Mouse (Mus musculus) neural tube, embryonic 12.5 days (tissue): Measurements from ENCODE around the gene Fzd4. TPM values are rescaled to one million over a fixed set of nuclear protein-coding genes. Genes with fewer than 3 reads are reported as not detected.

Experiments
- ATAC-seq: fragments of 200-750 bp; cut with Nextera tagmentation; 2 replicates; pipeline ENCODE4 v1.8.0; 2017; ENCODE audit warnings: low read depth, mild to moderate bottlenecking, moderate TSS enrichment, moderate library complexity; ENCODE audit not compliant: low FRiP score
- H3K27ac ChIP-seq: fragments of 300-500 bp; sonication (generic); 2 replicates; pipeline ENCODE4 v1.5.1; 2016
- H3K27me3 ChIP-seq: fragments of 300-500 bp; sonication (generic); replicated peaks from 2 replicates; pipeline ENCODE4 v1.6.1; 2016; ENCODE audit warnings: mild to moderate bottlenecking
- H3K36me3 ChIP-seq: fragments of 300-500 bp; sonication (generic); 2 replicates; pipeline ENCODE4 v1.6.1; 2016; ENCODE audit warnings: mild to moderate bottlenecking
- H3K4me1 ChIP-seq: fragments of 300-500 bp; sonication (generic); 2 replicates; pipeline ENCODE4 v1.6.1; 2016
- H3K4me2 ChIP-seq: fragments of 300-500 bp; sonication (generic); replicated peaks from 2 replicates; pipeline ENCODE4 v1.6.1; 2016; ENCODE audit warnings: mild to moderate bottlenecking
- H3K4me3 ChIP-seq: fragments of 300-500 bp; sonication (generic); 2 replicates; pipeline ENCODE4 v1.5.1; 2016
- H3K9ac ChIP-seq: fragments of 300-500 bp; sonication (generic); 2 replicates; pipeline ENCODE4 v1.6.1; 2016; ENCODE audit warnings: mild to moderate bottlenecking
- H3K9me3 ChIP-seq: fragments of 300-500 bp; sonication (generic); 2 replicates; pipeline ENCODE4 v1.6.1; 2016; ENCODE audit warnings: mild to moderate bottlenecking
- WGBS: fragments of 180-500 bp; shearing (Covaris S2); methylation state at CpG from one replicate; pipeline ENCODE4 v1.1.7; 2016; 5-methylcytosine and 5-hydroxymethylcytosine counted together
- polyA plus RNA-seq: library from polyadenylated mRNA; unstranded; fragments of >200 nt; fragmentation: Nextera tagmentation; extraction: Ambion mirVana; gene quantifications from 2 replicates; pipeline ENCODE4 v1.2.1, GENCODE M21; 2016

Fzd4 gene
- polyA plus RNA-seq, 1 experiment from 2014 or later, result 2.9 TPM

DNA sequence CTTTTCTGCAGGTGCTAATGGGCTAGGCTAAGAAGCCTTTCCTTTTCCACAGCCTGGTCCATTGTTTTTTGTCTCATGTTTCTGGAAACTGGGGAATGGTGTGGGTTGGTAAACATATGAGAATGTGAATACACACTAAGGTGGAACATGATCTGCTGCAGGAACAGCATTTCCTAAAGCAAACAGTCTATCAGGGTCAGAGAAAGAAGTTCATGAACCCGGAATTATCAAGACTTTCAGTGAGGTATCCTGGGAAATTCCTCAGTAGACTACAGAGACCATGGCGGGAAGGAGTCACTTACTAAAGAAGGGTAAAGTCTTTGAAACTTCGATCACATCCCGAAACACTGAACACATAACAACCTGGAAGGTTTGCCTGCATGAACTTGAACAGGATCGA lies 32.2 kb downstream of the Fzd4 start:
- no peak overlapping the region for H3K9ac ChIP-seq
- H3K27ac ChIP-seq, result no peak overlapping the region
- no peak overlapping the region for H3K4me2 ChIP-seq
- WGBS, result 86% methylated on average over 5 of the region's 5 CpGs
- H3K9me3 ChIP-seq, result no peaks in the 10 kb centered on the region
- no peaks in the 10 kb centered on the region for H3K27me3 ChIP-seq
- ATAC-seq, result no peak
- H3K4me3 ChIP-seq, result no peak overlapping the region
- no peaks in the 10 kb centered on the region for H3K4me1 ChIP-seq
- no peaks in the 10 kb centered on the region for H3K36me3 ChIP-seq

DNA sequence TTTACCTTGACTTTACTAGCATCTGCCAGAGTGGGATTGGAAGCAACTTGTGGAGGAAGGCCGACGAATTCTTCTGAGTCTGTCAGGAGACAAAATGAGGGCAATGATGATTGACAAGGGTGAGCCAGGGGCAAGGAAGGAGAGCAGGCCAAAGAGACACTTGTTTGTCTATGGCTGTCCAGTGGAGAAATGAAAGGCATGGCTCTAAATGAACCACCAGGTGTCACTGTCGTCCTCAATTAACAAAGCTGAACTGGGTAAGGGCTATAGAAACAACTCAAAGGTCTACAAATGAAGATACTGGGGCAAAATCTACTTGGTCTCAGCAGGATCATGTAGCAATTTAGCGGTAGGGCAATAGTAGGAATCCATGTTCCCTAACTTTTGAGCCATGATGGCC lies 33.4 kb downstream of the Fzd4 start:
- Histone ChIP-seq H3K4me2 (no peak overlapping the region), H3K9me3 (no peaks in the 10 kb centered on the region), H3K4me1 (no peaks in the 10 kb centered on the region), H3K4me3 (no peak overlapping the region), H3K9ac (no peak overlapping the region), H3K27me3 (no peaks in the 10 kb centered on the region), H3K36me3 (no peaks in the 10 kb centered on the region), H3K27ac (no peak overlapping the region)
- ATAC-seq, result no peak
- 50% methylated on average over 4 of the region's 4 CpGs for WGBS

DNA sequence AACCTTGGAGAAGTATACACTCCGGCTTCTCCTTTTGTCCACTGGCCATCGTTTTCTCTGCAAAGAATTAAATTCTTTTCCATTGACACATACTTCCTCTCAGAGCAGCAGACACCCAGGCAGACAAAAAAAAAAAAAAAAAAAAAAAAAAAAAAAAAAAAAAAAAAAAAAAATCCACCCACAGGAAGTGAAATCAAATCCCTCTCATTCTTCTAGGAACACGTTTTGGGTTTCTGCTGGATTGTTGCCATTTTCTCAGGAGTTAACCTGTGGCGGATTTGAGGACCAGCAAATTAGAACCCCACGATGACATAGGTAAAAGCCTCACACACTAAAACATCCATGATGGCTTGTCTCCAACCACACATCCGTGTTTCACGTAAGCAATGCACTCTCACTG lies 37.1 kb downstream of the Fzd4 start:
- WGBS, result 83% methylated on average over 7 of the region's 7 CpGs
- H3K27me3 ChIP-seq, result no peaks in the 10 kb centered on the region
- H3K4me1 ChIP-seq, result no peaks in the 10 kb centered on the region
- no peak overlapping the region for H3K9ac ChIP-seq
- no peaks in the 10 kb centered on the region for H3K9me3 ChIP-seq
- H3K36me3 ChIP-seq, result no peaks in the 10 kb centered on the region
- H3K27ac ChIP-seq, result no peak overlapping the region
- no peak for ATAC-seq
- no peak overlapping the region for H3K4me3 ChIP-seq
- no peak overlapping the region for H3K4me2 ChIP-seq

DNA sequence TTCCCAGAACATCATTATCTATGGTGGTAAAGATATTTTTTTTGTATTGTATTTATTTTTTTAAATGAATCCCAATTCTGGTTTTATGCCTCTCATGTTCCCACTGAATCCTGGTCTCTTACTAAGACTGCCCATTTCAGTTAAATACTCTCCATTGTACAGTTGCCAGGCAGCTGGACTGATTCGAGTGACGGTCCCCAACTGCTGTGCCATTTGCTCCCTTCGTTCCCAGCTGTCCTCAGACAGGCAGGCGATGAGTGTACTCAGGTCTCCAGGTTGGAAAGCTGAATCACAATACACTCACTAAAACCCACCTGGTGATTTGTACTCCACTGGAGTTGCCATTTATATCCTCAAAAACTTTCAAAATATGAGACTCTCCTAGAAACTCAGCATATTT lies 38.1 kb downstream of the Fzd4 start:
- no peaks in the 10 kb centered on the region for H3K36me3 ChIP-seq
- no peaks in the 10 kb centered on the region for H3K27me3 ChIP-seq
- ATAC-seq, result no peak
- H3K4me2 ChIP-seq, result no peak overlapping the region
- WGBS, result 74% methylated on average over 4 of the region's 4 CpGs
- H3K4me3 ChIP-seq, result no peak overlapping the region
- no peak overlapping the region for H3K27ac ChIP-seq
- no peaks in the 10 kb centered on the region for H3K9me3 ChIP-seq
- no peaks in the 10 kb centered on the region for H3K4me1 ChIP-seq
- no peak overlapping the region for H3K9ac ChIP-seq

DNA sequence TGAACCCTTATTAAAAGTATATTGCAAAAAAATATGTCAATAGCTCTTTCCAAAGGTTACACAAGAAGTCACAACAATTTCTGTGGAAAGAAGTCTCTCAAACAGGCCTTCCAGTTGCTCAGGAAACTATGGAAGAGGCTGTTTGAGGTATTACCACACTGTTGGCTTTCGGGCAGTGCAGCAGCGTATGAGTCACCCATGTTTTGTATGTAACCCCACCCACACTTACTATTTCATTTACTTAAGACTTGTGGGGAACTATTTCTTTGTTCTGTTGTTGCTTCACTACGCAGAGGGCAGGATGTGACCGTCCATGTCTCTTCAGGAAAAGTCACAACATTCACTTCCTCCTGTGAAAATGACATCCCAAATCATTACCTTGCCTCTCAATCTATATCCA lies 41.0 kb downstream of the Fzd4 start:
- Histone ChIP-seq H3K27me3 (no peaks in the 10 kb centered on the region), H3K4me1 (no peaks in the 10 kb centered on the region), H3K27ac (no peak overlapping the region), H3K9ac (no peak overlapping the region), H3K9me3 (no peaks in the 10 kb centered on the region), H3K4me2 (no peak overlapping the region), H3K36me3 (no peaks in the 10 kb centered on the region), H3K4me3 (no peak overlapping the region)
- ATAC-seq, result no peak
- WGBS, result 89% methylated on average over 4 of the region's 4 CpGs

DNA sequence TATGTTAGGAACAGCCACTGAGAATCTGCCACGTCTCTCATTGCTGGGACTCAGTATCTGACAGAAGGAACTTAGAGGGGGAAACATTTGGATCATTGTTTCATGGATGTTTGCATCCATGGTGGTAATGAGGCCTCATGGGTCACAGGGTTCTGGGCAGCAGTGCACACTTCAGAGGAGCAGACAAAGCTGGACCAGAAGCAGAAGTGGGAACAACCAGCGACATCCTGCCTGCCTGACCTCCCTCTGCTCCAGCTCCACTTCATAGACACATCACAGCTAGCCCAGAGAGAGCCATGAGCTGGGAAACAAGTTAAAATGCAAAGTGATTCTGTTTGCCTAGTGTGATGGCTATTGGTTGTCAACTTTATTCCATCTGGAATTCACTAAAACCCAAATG lies 46.2 kb downstream of the Fzd4 start:
- Histone ChIP-seq H3K27ac (no peak overlapping the region), H3K36me3 (no peaks in the 10 kb centered on the region), H3K4me3 (no peak overlapping the region), H3K4me2 (no peak overlapping the region), H3K4me1 (no peaks in the 10 kb centered on the region), H3K27me3 (no peaks in the 10 kb centered on the region), H3K9ac (no peak overlapping the region), H3K9me3 (no peaks in the 10 kb centered on the region)
- WGBS, result 71% methylated on average over 2 of the region's 2 CpGs
- ATAC-seq, result no peak

DNA sequence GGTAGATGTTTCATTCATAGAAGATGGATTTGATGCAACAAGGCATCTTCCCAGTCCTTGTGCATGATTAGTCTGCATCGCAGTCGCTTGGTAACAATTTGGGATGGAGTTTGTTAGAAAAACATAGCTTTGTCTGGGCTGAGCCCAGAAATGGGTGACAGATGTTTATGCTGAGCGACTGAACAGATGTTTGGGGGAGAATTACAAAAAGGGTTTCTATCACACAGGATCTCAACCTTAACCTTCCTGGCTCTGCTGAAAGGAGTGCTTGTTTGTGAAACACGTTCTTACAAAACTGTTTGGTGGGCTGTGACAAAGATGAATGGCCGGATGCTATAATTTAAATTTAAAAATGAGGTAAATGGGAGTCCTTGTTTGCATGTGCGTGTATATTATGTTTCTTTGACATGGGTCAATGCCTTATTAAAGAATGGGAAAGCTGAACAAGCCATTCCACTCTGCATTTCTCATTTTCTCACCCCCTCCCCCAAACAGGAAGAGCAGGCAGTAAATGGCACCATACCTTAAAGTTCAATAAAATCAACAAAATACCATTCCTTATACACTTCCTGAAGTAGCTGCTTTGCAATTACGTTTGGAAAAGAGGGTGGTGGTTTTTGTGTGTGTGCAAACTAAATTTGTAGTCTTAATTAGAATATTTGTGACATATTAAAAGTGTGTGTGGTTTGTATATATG lies 52.4 kb downstream of the Fzd4 start:
- no peak for ATAC-seq
- no peak overlapping the region for H3K4me3 ChIP-seq
- no peak overlapping the region for H3K27ac ChIP-seq
- no peak overlapping the region for H3K9ac ChIP-seq
- H3K4me1 ChIP-seq, result peaks cover 6% of the 10 kb centered on the region; the same call in 1 of the 2 replicates
- no peak overlapping the region for H3K4me2 ChIP-seq
- no peaks in the 10 kb centered on the region for H3K27me3 ChIP-seq
- WGBS, result 44% methylated on average over 7 of the region's 7 CpGs
- H3K36me3 ChIP-seq, result no peaks in the 10 kb centered on the region
- H3K9me3 ChIP-seq, result no peaks in the 10 kb centered on the region

DNA sequence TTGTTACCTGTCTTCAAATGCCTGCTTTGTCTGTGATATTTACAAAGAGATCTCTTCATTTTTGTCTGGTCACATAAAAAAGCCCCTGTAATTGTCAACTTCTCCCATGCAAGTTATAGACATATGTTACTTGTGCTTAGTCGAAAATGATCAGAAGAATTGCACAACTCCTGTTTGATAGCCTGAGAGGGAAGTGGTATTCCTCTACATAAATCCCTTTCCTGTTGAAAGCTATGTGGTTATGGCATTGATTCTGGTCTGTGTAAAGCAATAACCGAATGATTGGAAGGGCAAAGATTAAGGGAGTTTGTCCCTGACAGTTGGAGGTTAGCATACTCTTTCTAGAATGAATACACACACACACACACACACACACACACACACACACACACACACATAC lies 55.5 kb downstream of the Fzd4 start:
- H3K36me3 ChIP-seq, result no peaks in the 10 kb centered on the region
- no peak for ATAC-seq
- H3K4me3 ChIP-seq, result no peak overlapping the region
- H3K9me3 ChIP-seq, result no peaks in the 10 kb centered on the region
- no peak overlapping the region for H3K9ac ChIP-seq
- H3K4me1 ChIP-seq, result peaks cover 6% of the 10 kb centered on the region; the same call in 1 of the 2 replicates
- no peaks in the 10 kb centered on the region for H3K27me3 ChIP-seq
- H3K4me2 ChIP-seq, result no peak overlapping the region
- no peak overlapping the region for H3K27ac ChIP-seq
- WGBS, result 77% methylated on average over 2 of the region's 2 CpGs

DNA sequence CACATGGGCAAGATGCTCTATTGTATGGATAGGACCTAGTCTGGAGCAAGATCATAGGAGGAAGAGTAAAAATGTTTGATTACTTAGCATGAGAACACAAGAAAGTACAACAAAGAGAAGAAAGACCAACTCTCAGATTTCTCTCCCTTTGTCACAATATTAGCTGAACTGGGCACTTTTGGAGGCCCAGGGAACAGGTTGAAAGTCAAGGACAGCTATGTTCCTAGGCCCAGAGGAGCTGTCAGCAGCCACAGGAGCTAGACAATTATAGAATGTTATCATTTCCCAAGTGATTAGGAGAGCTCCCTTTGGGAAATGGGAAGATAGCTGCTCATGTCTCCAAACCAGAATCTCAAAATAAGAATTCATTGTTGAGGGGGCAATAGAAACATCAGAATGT lies 56.8 kb downstream of the Fzd4 start:
- Histone ChIP-seq H3K27ac (no peak overlapping the region), H3K4me2 (no peak overlapping the region), H3K9ac (no peak overlapping the region), H3K9me3 (no peaks in the 10 kb centered on the region), H3K27me3 (no peaks in the 10 kb centered on the region), H3K36me3 (no peaks in the 10 kb centered on the region), H3K4me1 (peaks cover 6% of the 10 kb centered on the region; the same call in 1 of the 2 replicates), H3K4me3 (no peak overlapping the region)
- no peak for ATAC-seq

DNA sequence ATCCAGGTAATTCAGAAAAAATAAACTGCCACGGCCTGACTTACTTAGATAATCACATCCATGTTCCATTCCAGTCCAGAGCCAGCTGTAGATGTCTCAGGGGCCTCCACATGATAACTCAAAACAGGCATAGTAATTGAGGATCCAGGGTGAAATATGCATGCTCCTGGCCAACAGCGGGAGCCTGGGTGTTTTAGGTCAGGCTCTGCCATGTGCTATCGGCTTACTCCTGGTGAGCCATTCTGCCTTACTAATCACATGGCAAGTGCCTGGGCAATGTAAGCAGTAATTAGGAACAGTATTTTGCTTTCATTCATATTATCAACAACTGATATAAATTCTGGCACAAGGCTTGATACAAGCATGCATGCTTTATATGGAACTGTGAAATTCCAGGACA lies 57.2 kb downstream of the Fzd4 start:
- Histone ChIP-seq H3K27ac (no peak overlapping the region), H3K27me3 (no peaks in the 10 kb centered on the region), H3K9me3 (no peaks in the 10 kb centered on the region), H3K4me2 (no peak overlapping the region), H3K4me3 (no peak overlapping the region), H3K4me1 (peaks cover 4% of the 10 kb centered on the region; the same call in 1 of the 2 replicates), H3K36me3 (no peaks in the 10 kb centered on the region), H3K9ac (no peak overlapping the region)
- ATAC-seq, result no peak
- 77% methylated on average over 3 of the region's 3 CpGs for WGBS

Other genes starting within 250 kb of the Fzd4 start
- 19.5 and 21.8 TPM in 2 replicates for gene Tmem135, start 133 bp upstream of the Fzd4 start, polyA plus RNA-seq
- 15.1 and 15.4 TPM in 2 replicates for gene Prss23, start 122.8 kb downstream of the Fzd4 start, polyA plus RNA-seq
- 1.1 and 1.9 TPM in 2 replicates for gene Me3, start 228.0 kb downstream of the Fzd4 start, polyA plus RNA-seq